Mouse (Mus musculus): ENCODE measurements around the gene Igsf21.

Igsf21 gene

GRCm38 (mm10) chr4:140235361-140236153, 11.0 kb downstream of the Igsf21 start:
- peak; percentile 50 to 63 for DNase-seq

- no peak for DNase-seq
Observed at GRCm38 (mm10) chr4:140234412-140235205, 12.0 kb downstream of the Igsf21 start.

GRCm38 (mm10) chr4:140227837-140228236, 18.7 kb downstream of the Igsf21 start:
- DNase-seq, result no peak

GRCm38 (mm10) chr4:140225204-140225603, 21.4 kb downstream of the Igsf21 start:
- peak in 1 of 2 experiments; percentile 39 for DNase-seq

- no peak for DNase-seq
Observed at GRCm38 (mm10) chr4:140224451-140224850, 22.1 kb downstream of the Igsf21 start.

GRCm38 (mm10) chr4:140223067-140223466, 23.5 kb downstream of the Igsf21 start:
- DNase-seq, result no peak

- peak; percentile 51 to 58 for DNase-seq
Observed at GRCm38 (mm10) chr4:140220326-140221093, 26.1 kb downstream of the Igsf21 start.

GRCm38 (mm10) chr4:140218853-140219852, 27.4 kb downstream of the Igsf21 start:
- DNase-seq, result peak; percentile 64 to 76

- DNase-seq, result peak in 1 of 2 experiments; percentile 36
Observed at GRCm38 (mm10) chr4:140218384-140218783, 28.2 kb downstream of the Igsf21 start.

- peak in 1 of 2 experiments; percentile 53 for DNase-seq
Observed at GRCm38 (mm10) chr4:140217934-140218333, 28.6 kb downstream of the Igsf21 start.

- peak in 1 of 2 experiments; percentile 65 for DNase-seq
Observed at GRCm38 (mm10) chr4:140216096-140216495, 30.5 kb downstream of the Igsf21 start.

GRCm38 (mm10) chr4:140215205-140215604, 31.4 kb downstream of the Igsf21 start:
- no peak for DNase-seq

- no peak for DNase-seq
Observed at GRCm38 (mm10) chr4:140214406-140214805, 32.2 kb downstream of the Igsf21 start.

GRCm38 (mm10) chr4:140210129-140210890, 36.3 kb downstream of the Igsf21 start:
- peak; percentile 47 to 54 for DNase-seq

GRCm38 (mm10) chr4:140205811-140206231, 40.8 kb downstream of the Igsf21 start:
- DNase-seq, result peak; percentile 88 to 89

GRCm38 (mm10) chr4:140204775-140205174, 41.8 kb downstream of the Igsf21 start:
- peak; percentile 62 to 63 for DNase-seq

GRCm38 (mm10) chr4:140203696-140204272, 42.8 kb downstream of the Igsf21 start:
- peak; percentile 56 to 58 for DNase-seq

- no peak for DNase-seq
Observed at GRCm38 (mm10) chr4:140202196-140202595, 44.4 kb downstream of the Igsf21 start.

- peak in 1 of 2 experiments; percentile 38 for DNase-seq
Observed at GRCm38 (mm10) chr4:140200296-140200695, 46.3 kb downstream of the Igsf21 start.

- peak in 1 of 2 experiments; percentile 68 for DNase-seq
Observed at GRCm38 (mm10) chr4:140196717-140197116, 49.9 kb downstream of the Igsf21 start.

All from cerebellum, postnatal 14 days (tissue).